Mouse (Mus musculus): ENCODE results near the gene Defa25.
A peak's percentile ranks its signal among the peaks of the same experiment; 100 is the strongest.
"Not testable (repeated sequence)": the region's sequence is repeated elsewhere in the genome, so short reads cannot be mapped to it uniquely, and the experiment has no call there.

Defa25 gene

DNA sequence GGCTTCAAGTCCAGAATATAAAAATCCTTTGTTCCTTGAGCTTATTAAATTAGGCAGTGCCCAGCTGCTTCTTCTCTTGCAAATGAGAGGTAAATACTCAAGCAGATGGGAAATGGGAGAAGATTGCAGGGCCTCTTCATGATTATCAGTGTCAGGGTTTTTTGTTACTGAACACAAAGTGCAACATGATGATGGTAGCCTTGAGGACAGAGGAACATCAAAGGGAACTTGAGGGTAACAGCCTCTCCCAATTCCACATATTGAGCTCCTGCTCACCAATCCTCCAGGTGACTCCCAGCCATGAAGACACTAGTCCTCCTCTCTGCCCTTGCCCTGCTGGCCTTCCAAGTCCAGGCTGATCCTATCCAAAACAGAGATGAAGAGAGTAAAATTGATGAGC lies at the start of gene Defa25:
Gene Defa25 (plus strand): TSS at position 301 of the 400 bp plus-strand sequence.
- not testable (repeated sequence) for DNase-seq (ENCODE audit: low read depth, low spot score)

DNA sequence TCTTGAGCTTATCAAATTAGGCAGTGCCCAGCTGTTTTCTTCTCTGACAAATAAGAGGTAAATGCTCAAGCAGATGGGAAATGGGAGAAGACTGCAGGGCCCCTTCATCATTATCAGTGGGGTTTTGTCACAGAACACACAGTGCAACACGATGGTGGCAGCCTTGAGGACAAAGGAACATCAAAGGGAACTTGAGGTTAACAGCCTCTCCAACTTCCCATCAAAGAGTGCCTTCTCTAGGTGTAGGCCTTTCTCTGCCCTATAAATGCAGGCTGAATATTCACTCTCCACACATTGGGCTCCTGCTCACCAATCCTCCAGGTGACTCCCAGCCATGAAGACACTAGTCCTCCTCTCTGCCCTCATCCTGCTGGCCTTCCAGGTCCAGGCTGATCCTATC lies 29.5 kb upstream of the Defa25 start, which contains the start of gene Defa23:
Gene Defa23 (plus strand): TSS at position 301 of the 400 bp plus-strand sequence.
- not testable (repeated sequence) for DNase-seq (ENCODE audit: low read depth, low spot score)

DNA sequence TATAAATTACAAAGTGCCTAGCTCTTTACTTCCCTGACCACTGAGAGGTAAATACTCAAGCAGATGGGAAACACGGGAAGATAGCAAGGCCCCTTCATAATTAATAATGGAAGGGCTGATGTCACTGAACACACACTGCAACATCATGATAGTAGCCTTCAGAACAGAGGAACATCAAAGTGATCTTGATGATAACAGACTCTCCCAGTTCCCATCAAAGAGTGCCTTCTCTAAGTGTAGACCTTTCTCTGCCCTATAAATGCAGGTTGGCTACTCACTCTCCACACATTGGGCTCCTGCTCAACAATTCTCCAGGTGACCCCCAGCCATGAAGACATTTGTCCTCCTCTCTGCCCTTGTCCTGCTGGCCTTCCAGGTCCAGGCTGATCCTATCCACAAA lies 19.5 kb upstream of the Defa25 start, which contains the start of gene Defa35:
Gene Defa35 (plus strand): TSS at position 301 of the 400 bp plus-strand sequence.
- not testable (repeated sequence) for DNase-seq (ENCODE audit: low read depth, low spot score)

DNA sequence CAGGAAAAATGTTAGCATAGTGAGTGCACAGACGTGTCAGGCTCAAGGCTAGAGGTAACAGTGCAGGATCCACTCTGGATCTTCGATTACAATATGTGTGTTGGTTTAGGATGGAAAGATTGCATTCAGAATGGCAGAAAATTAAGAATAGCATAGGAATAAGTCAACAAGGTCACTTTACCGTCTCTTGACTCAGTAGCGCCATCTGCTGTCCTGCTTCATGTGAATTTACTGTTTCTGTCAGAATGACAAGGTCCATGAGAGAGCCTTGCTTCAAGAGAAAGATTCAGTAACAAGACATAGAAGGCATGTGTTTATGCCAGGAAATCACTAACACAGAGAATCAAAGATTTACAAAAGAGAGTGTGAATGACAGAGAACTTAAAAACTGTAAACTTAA lies 8.9 kb downstream of the Defa25 start:
- DNase-seq (ENCODE audit: low read depth, low spot score) = peak; percentile 4

DNA sequence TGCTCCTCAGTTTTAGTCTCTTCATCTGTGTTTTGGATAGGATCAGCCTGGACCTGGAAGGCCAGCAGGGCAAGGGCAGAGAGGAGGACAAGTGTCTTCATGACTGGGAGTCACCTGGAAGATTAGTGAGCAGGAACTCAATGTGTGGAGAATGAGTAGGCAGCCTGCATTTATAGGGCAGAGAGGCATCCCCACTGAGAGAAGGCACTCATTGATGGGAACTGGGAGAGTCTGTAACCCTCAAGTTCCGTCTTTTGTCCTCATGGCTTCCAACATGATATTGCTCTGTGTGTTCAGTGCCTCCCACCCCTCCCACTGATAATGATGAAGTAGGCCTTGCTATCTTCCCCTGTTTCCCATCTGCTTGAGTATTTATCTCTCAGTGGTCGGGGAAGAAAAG lies 11.7 kb downstream of the Defa25 start, which contains the start of gene Gm14851:
Gene Gm14851 (minus strand): TSS at position 101 of the 400 bp plus-strand sequence.
- not testable (repeated sequence) for DNase-seq (ENCODE audit: low read depth, low spot score)

DNA sequence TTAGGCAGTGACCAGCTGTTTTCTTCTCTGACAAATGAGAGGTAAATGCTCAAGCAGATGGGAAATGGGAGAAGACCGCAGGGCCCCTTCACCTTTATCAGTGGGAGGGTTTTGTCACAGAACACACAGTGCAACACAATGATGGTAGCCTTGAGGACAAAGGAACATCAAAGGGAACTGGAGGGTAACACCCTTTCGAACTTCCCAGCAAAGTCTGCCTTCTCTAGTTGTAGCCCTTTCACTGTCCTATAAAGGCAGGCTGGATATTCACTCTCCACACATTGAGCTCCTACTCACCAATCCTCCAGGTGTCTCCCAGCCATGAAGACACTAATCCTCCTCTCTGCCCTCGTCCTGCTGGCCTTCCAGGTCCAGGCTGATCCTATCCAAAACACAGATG lies 50.1 kb downstream of the Defa25 start, which contains the start of gene Defa30:
Gene Defa30 (plus strand): TSS at position 301 of the 400 bp plus-strand sequence.
- not testable (repeated sequence) for DNase-seq (ENCODE audit: low read depth, low spot score)
